Mouse (Mus musculus): ENCODE measurements around the gene Cpne1. TPM values are rescaled to one million over a fixed set of nuclear protein-coding genes. Genes with fewer than 3 reads are reported as not detected.

Gene Cpne1
- polyA plus RNA-seq, 1 experiment from 2014 or later = 22.7 TPM

DNA sequence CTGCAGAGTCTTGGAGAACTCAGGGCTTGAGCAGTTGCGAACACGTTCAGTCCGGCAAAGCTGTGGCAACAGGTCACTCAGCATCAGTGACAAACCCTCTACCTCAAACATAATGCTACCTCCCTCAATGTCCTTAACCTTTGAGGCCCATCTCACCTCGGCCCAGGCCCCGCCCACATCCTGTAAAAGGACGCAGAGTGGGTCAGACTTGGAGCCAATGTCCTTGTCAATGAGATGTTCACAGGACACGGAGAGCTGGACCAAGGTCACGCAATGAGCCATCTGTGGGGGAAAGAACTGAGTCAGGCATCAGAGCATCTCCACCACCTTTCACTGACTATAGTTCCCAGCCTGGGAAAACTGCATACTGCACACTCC lies 32.6 kb downstream of the Cpne1 start:
- peaks cover 15% of the 10 kb centered on the region for H3K4me1 ChIP-seq (replicated peaks)
- peaks cover 47% of the 10 kb centered on the region for H3K36me3 ChIP-seq
- no peak overlapping the region for H3K9ac ChIP-seq
- 70% methylated on average over 8 of the region's 8 CpGs for WGBS
- H3K27me3 ChIP-seq = no peaks in the 10 kb centered on the region
- peak overlapping the region; percentile 34; the same call in 1 of the 2 replicates for H3K27ac ChIP-seq
- no peak for ATAC-seq (replicated peaks; ENCODE audit: insufficient number of reproducible peaks, insufficient read depth, low FRiP score, low read depth)
- no peak overlapping the region for H3K4me3 ChIP-seq
- H3K9me3 ChIP-seq (replicated peaks) = no peaks in the 10 kb centered on the region
- no peak overlapping the region for H3K4me2 ChIP-seq

DNA sequence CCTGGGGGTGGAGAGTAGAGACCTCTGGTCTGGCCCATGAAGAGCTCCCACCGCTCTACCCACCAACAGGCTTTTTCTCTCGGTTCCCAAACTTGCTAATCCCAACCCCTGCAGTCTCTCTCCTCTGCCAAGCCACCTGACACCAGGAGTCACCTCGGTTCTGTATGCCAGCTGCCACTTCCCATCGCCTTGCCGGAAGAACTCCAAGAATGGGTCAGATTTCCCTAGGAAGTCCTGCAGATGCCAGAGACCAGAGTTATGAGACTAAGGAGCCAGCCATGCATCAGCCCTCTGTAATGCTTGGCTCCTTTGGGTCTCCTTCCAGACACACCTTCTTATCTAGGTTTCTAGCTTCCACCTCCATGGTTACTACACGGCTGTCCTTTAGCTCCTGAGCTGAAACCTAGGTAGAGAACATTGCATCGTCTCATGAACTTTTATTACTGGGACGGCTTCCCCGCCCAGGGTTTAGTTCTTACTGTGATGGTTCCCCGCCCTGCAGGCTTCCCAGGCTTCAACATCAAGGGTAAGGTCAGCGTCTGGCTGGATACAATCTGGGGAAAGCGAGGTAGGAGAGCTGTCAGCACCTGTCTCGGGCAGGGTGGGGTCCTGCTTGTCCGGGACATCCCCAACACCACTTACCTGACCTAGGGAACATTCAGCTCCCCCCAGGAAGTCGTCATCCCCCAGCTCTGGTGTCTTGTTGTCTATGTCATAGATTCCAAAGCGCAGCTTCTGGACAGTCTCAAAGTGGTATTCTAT lies 33.2 kb downstream of the Cpne1 start:
- 89% methylated on average over 16 of the region's 16 CpGs for WGBS

DNA sequence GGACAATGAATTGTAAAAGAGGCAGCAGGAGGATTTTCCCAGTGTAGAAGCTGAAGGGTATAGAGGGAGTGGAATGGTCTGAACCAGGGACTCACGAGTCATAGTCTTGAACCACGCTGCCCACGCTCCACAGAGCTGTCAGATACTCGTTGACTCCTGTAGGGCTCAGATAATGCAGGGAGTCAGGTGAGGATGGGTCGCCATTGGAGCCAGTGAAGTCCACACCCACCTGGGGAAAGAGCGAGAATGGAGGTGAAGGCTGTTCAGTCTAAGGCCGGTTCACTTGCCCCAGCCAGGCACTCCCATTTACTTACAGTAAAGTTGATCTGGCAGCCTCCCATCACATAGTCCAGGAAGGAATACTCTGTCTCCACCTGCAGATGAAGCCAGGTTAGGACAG lies 34.3 kb downstream of the Cpne1 start:
- peaks cover 64% of the 10 kb centered on the region for H3K36me3 ChIP-seq
- no peak overlapping the region for H3K4me2 ChIP-seq
- WGBS = 81% methylated on average over 7 of the region's 7 CpGs
- peaks cover 15% of the 10 kb centered on the region for H3K4me1 ChIP-seq (replicated peaks)
- no peak overlapping the region for H3K9ac ChIP-seq
- H3K9me3 ChIP-seq (replicated peaks) = no peaks in the 10 kb centered on the region
- H3K27me3 ChIP-seq = no peaks in the 10 kb centered on the region
- ATAC-seq (replicated peaks; ENCODE audit: insufficient number of reproducible peaks, insufficient read depth, low FRiP score, low read depth) = no peak
- no peak overlapping the region for H3K4me3 ChIP-seq
- no peak overlapping the region for H3K27ac ChIP-seq

More for the DNA sequence above, 33.2 kb downstream of the Cpne1 start:
- H3K36me3 ChIP-seq = peaks cover 52% of the 10 kb centered on the region
- H3K4me1 ChIP-seq (replicated peaks) = peaks cover 15% of the 10 kb centered on the region
- H3K4me3 ChIP-seq = no peak overlapping the region
- H3K9ac ChIP-seq = no peak overlapping the region
- H3K27me3 ChIP-seq = no peaks in the 10 kb centered on the region
- H3K27ac ChIP-seq = no peak overlapping the region
- H3K4me2 ChIP-seq = no peak overlapping the region
- H3K9me3 ChIP-seq (replicated peaks) = no peaks in the 10 kb centered on the region
- ATAC-seq (replicated peaks; ENCODE audit: insufficient number of reproducible peaks, insufficient read depth, low FRiP score, low read depth) = 0 out of 2 replicates have a peak, but pooled peaks have one; percentile 25

DNA sequence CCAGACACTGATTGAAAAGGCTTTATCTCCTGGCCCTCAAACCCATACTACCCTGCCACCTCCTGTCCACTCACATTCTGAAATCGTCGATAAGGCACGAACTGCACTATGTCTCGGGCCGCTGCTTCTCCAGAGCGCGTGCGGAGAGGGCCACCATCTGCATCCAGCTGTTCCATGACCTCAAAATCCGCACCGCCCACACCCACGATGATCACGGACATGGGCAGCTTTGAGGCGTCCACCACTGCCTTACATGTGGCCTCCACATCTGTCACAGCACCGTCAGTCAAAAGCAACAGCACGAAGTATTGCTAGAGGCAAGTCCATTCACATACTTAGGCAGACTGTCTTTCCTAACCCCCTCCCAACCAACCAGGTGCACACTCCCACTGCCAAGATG lies 38.0 kb downstream of the Cpne1 start:
- no peak overlapping the region for H3K4me3 ChIP-seq
- no peak overlapping the region for H3K27ac ChIP-seq
- H3K9me3 ChIP-seq (replicated peaks) = no peaks in the 10 kb centered on the region
- ATAC-seq (replicated peaks; ENCODE audit: insufficient number of reproducible peaks, insufficient read depth, low FRiP score, low read depth) = no peak
- 90% methylated on average over 15 of the region's 15 CpGs for WGBS
- no peak overlapping the region for H3K4me2 ChIP-seq
- H3K36me3 ChIP-seq = peaks cover 90% of the 10 kb centered on the region
- H3K27me3 ChIP-seq = no peaks in the 10 kb centered on the region
- no peaks in the 10 kb centered on the region for H3K4me1 ChIP-seq (replicated peaks)
- no peak overlapping the region for H3K9ac ChIP-seq

DNA sequence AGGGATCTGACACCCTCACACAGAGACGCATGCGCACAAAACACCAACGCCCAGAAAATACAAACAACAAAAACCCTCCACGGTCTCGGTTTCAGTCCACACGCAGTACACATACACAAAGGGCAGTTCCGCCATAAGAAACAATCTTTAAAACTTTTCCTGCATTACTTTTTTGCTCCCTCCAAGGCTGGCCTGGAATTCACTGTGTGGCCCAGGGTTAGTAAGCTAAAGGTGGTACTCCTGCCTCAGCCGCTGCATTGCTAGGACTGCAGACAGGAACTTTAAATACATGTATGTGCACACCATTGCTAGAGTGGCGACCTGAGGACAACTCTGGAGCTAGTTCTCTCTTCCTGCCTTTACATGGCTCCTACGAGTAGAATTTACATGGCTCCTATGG lies 40.5 kb downstream of the Cpne1 start:
- Histone ChIP-seq H3K27ac (no peak overlapping the region), H3K4me3 (no peak overlapping the region), H3K9me3 (replicated peaks) (no peaks in the 10 kb centered on the region), H3K27me3 (no peaks in the 10 kb centered on the region), H3K4me1 (replicated peaks) (no peaks in the 10 kb centered on the region), H3K36me3 (peaks cover 65% of the 10 kb centered on the region), H3K9ac (no peak overlapping the region), H3K4me2 (no peak overlapping the region)
- WGBS = 97% methylated on average over 10 of the region's 10 CpGs
- no peak for ATAC-seq (replicated peaks; ENCODE audit: insufficient number of reproducible peaks, insufficient read depth, low FRiP score, low read depth)

DNA sequence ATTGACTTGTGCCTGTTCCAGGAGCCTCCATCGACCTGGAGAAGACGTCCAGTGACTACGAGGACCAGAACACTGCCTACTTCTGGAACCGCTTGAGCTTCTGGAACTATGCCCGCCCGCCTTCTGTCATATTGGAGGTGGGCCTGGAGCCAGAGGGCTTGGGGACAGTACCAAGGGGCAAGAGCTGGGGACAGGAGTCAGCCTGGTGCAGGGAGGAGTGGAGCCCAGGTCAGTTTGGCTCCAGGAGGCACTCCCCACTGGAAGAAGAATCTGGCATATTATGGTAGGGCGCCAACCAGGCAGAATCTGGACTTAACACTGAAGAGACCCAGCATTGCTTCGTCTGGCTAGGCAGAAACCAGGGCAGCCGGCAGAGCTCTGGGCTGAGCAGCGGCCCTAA lies 43.8 kb downstream of the Cpne1 start:
- H3K9me3 ChIP-seq (replicated peaks) = no peaks in the 10 kb centered on the region
- no peak overlapping the region for H3K4me3 ChIP-seq
- H3K27me3 ChIP-seq = no peaks in the 10 kb centered on the region
- ATAC-seq (replicated peaks; ENCODE audit: insufficient number of reproducible peaks, insufficient read depth, low FRiP score, low read depth) = no peak
- WGBS = 88% methylated on average over 10 of the region's 10 CpGs
- peaks cover 32% of the 10 kb centered on the region for H3K36me3 ChIP-seq
- H3K4me2 ChIP-seq = no peak overlapping the region
- peaks cover 4% of the 10 kb centered on the region for H3K4me1 ChIP-seq (replicated peaks)
- H3K9ac ChIP-seq = no peak overlapping the region
- H3K27ac ChIP-seq = no peak overlapping the region

DNA sequence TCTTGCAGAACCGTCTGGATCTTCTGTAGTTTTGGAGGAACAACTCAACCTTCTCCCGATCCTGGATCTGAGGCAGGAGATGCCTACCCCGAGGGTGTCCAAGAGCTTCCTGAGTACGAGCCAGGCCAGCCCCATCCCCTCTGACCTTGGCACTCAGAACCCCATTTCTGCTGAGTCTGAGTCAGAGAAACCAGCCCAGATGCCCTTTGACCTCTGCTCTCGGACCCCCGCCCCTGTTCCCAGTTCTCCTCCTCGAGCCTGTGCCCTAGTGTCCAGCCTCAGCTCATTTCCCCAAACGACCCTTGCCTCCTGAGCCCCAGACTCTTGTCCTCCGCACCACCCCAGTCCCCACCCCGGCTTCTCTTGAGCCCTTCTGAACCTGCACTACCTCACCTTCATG lies 45.6 kb downstream of the Cpne1 start:
- no peak for ATAC-seq (replicated peaks; ENCODE audit: insufficient number of reproducible peaks, insufficient read depth, low FRiP score, low read depth)
- 40% methylated on average over 10 of the region's 10 CpGs for WGBS
- peak overlapping the region; percentile 66 for H3K4me3 ChIP-seq
- H3K27ac ChIP-seq = no peak overlapping the region
- no peaks in the 10 kb centered on the region for H3K9me3 ChIP-seq (replicated peaks)
- H3K4me2 ChIP-seq = peak overlapping the region; percentile 94
- peaks cover 4% of the 10 kb centered on the region for H3K4me1 ChIP-seq (replicated peaks)
- peak overlapping the region; percentile 74; the same call in 1 of the 2 replicates for H3K9ac ChIP-seq
- no peaks in the 10 kb centered on the region for H3K27me3 ChIP-seq
- peaks cover 16% of the 10 kb centered on the region for H3K36me3 ChIP-seq

DNA sequence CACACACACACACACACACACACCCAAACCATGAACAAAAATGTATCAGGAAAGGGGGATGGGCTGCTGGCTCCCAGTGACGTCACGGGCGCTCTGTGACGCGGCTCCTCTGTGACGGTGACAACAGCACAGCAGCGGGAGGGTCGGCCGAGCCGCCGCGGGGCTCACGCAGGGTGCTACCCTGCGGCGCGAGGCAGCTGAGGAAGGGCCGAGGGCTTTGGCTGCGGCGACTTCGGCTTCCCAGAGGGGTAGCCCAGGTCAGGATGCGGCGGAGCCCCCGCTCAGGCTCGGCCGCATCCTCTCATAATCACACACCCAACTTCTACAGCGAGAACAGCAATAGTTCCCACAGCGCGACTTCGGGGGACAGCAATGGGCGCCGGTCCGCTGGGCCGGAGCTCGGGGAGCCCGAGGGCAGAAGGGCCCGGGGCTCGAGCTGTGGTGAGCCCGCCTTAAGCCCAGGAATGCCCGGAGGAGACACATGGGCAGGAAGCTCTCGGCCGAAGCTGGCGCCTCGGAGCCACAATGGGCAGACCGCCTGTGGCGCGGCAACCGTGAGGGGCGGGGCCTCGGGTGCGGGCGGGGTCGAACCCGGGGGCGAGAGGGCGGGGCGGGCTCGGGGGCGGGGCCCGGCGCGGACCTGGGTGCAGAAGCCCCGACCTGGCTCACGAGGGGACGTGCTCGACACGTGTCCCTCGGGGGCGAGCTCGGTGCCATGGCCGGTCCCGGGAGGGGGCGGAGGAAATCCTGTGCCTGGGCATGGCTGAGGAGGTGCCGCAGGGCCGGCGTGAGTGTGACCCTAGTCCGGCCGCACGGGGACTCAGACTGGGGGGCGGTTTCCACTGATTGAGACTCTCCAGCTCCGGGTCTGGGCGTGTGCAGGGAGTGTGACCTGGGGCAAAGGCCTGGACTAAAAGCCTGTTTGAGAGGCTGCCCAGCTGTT lies 46.4 kb downstream of the Cpne1 start, which contains the start of gene Spag4:
Gene Spag4, plus strand, starts transcription at position 77 of the 943 bp plus-strand sequence.
- ATAC-seq (replicated peaks; ENCODE audit: insufficient number of reproducible peaks, insufficient read depth, low FRiP score, low read depth) = peak; percentile 83
- Histone ChIP-seq H3K4me3 (peak within 1 kb of the TSS; percentile 66), H3K9ac (peak within 1 kb of the TSS; percentile 74), H3K4me1 (replicated peaks) (peaks cover 4% of the 10 kb centered on the region), H3K9me3 (replicated peaks) (no peaks in the 10 kb centered on the region), H3K27me3 (no peaks in the 10 kb centered on the region), H3K27ac (peak within 1 kb of the TSS; percentile 74), H3K36me3 (peaks cover 11% of the 10 kb centered on the region; the same call in 1 of the 2 replicates), H3K4me2 (peak within 1 kb of the TSS; percentile 94)
- under 1% methylated on average over 81 of the region's 81 CpGs for WGBS

DNA sequence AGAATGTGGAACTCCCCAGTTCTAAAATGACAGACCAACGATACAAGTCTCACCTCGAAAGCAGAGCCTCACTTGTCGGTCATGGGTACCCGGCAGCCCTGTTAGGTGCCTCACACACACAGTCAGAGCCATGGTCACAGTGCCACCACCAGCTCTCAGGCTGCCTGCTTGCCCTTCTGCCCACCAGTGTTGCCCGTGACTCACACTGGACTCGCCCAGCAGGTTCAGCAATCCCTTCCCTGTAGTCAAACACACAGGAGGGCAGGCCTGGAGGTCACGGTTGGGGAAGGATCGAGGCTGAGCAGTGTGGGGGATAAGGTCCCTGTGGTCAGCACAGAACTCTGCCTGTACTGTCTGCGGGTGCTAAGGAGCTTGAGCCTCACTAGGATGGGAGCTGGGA lies 58.9 kb downstream of the Cpne1 start, which contains the start of gene Fer1l4:
Gene Fer1l4, minus strand, starts transcription at position 132 of the 400 bp plus-strand sequence.
- Histone ChIP-seq H3K27ac (no peak within 1 kb of the TSS), H3K9ac (no peak within 1 kb of the TSS), H3K36me3 (no peaks in the 10 kb centered on the region), H3K4me2 (no peak within 1 kb of the TSS), H3K9me3 (replicated peaks) (no peaks in the 10 kb centered on the region), H3K27me3 (peaks cover 38% of the 10 kb centered on the region), H3K4me3 (no peak within 1 kb of the TSS), H3K4me1 (replicated peaks) (0 out of 2 replicates have a peak, but pooled peaks cover 3% of the 10 kb centered on the region)
- ATAC-seq (replicated peaks; ENCODE audit: insufficient number of reproducible peaks, insufficient read depth, low FRiP score, low read depth) = no peak
- WGBS = 77% methylated on average over 9 of the region's 9 CpGs

DNA sequence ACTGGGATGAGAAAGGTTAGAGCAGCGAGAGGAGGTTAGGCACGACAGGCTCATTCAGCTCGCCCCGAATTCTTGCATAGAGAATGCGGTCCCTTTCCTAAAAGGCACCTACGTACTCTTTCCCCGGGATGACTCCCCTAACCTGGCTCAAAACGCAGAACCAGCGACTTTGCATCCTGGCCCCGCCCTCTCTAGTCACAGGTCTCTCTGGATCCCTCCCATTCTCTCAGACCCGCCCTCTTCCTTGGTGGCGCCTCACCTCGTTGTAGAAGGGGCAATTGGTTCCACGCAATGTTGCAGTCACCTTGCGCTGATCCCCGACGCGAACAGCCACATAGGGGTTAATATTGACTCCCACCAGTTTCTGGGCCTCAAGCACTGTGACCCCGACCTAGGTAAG lies 63.8 kb downstream of the Cpne1 start:
- no peaks in the 10 kb centered on the region for H3K36me3 ChIP-seq
- 7% methylated on average over 19 of the region's 19 CpGs for WGBS
- H3K4me2 ChIP-seq = peak overlapping the region; percentile 28
- H3K27me3 ChIP-seq = peaks cover 47% of the 10 kb centered on the region
- H3K4me3 ChIP-seq = no peak overlapping the region
- 0 out of 2 replicates have a peak, but pooled peaks cover 6% of the 10 kb centered on the region for H3K4me1 ChIP-seq (replicated peaks)
- no peak overlapping the region for H3K27ac ChIP-seq
- H3K9me3 ChIP-seq (replicated peaks) = no peaks in the 10 kb centered on the region
- ATAC-seq (replicated peaks; ENCODE audit: insufficient number of reproducible peaks, insufficient read depth, low FRiP score, low read depth) = no peak
- H3K9ac ChIP-seq = no peak overlapping the region; the same call in 1 of the 2 replicates

DNA sequence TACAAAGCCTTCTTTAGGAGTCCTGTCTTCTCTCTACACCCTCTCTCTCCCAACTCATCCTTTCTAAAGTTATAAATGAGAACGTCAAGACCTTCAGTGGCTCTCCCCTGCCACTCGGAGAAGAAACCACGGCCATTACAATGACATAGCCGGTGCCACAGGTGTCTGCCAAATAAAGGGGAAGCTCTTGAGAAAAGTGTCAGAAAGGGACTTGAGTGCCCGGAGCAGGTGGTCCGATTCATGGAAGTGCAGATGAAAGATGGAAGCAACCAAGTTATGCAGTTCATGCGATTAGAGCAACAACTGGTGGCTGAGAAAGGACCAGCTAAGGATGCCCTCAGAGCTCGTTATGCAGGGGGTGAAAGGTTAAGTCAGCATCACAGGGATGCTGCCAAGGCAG lies 68.9 kb downstream of the Cpne1 start:
- Histone ChIP-seq H3K4me3 (no peak overlapping the region), H3K9ac (no peak overlapping the region), H3K27ac (no peak overlapping the region), H3K4me2 (no peak overlapping the region), H3K36me3 (no peaks in the 10 kb centered on the region), H3K9me3 (replicated peaks) (no peaks in the 10 kb centered on the region), H3K4me1 (replicated peaks) (0 out of 2 replicates have a peak, but pooled peaks cover 4% of the 10 kb centered on the region), H3K27me3 (peaks cover 15% of the 10 kb centered on the region)
- 78% methylated on average over 8 of the region's 8 CpGs for WGBS
- no peak for ATAC-seq (replicated peaks; ENCODE audit: insufficient number of reproducible peaks, insufficient read depth, low FRiP score, low read depth)

Data from heart, embryonic 15.5 days (tissue).